Mouse (Mus musculus) bone marrow, adult 2 months (tissue): ENCODE measurements around the gene Muc13.

Experiments used
- CTCF ChIP-seq: fragments of 200-500 bp; IDR thresholded peaks from 2 replicates; pipeline ENCODE4 v1.5.1; 2011; ENCODE audit warnings: low read length, control low read depth; ENCODE audit not compliant: control insufficient read depth, insufficient read depth
- POLR2A ChIP-seq: fragments of 200-500 bp; IDR thresholded peaks from 2 replicates; pipeline ENCODE4 v1.6.1; 2011; ENCODE audit warnings: low read depth, mild to moderate bottlenecking, control low read depth, low read length, borderline replicate concordance; ENCODE audit not compliant: control insufficient read depth

GRCm38 (mm10) chr16:33795887-33796286 lies 2.0 kb downstream of the Muc13 start:
- TF ChIP-seq POLR2A (no peak), CTCF (no peak)
